Comparison of ENCODE assay signal across 15 mouse cellular contexts in genomic region chr19:56599996-56600395, GRCm38 (mm10). TPM values are rescaled to one million over a fixed set of nuclear protein-coding genes. Genes with fewer than 3 reads are reported as not detected.
DNase-seq lines count a peak whose midpoint lies in the region; ATAC-seq lines count a peak whose summit lies in the region.
"Had no signal": no experiment of that assay in that cellular context is flagged by ENCODE, and none has a peak within 500 bp of the region (broad histone marks: within the 10 kb centered on the region; RNA-seq: fewer than 3 reads in every experiment).

No protein-coding gene starts in this region.

- WGBS in heart, embryonic 11.5 days (ENCODE audit: insufficient replicate concordance) = 77% methylated on average over 3 of the region's 3 CpGs
- 24% methylated on average over 3 of the region's 3 CpGs for WGBS in neural tube, embryonic 14.5 days
- WGBS in neural tube, embryonic 15.5 days = 29% methylated on average over 3 of the region's 3 CpGs

- peak; percentile 70 for DNase-seq in heart, adult 11 months
- peak; percentile 41 for DNase-seq in kidney, postnatal 14 days
- DNase-seq in kidney, adult 11 months = no peak
- DNase-seq in mesoderm, embryonic 11.5 days (ENCODE audit: low read depth, low spot score) = peak; percentile 13
- DNase-seq in ovary, postnatal 36 days (ENCODE audit: low spot score) = no peak
- DNase-seq: cerebellum, postnatal 14 days; gastrocnemius, postnatal 25 days; kidney, adult 9 months; liver; thymus, adult 2 months had no signal

- H3K4me2 ChIP-seq in heart, embryonic 11.5 days = no peak overlapping the region
- no peak overlapping the region for H3K4me2 ChIP-seq in neural tube, embryonic 14.5 days (ENCODE audit: low read depth, low read length)
- no peak overlapping the region for H3K4me2 ChIP-seq in neural tube, embryonic 15.5 days
- H3K4me2 ChIP-seq: embryonic facial prominence, embryonic 12.5 days; midbrain, embryonic 13.5 days had no signal

- no peak overlapping the region for H3K4me3 ChIP-seq in heart, embryonic 11.5 days (ENCODE audit: low read depth, low read length)
- H3K4me3 ChIP-seq in neural tube, embryonic 14.5 days (ENCODE audit: low read depth, low read length) = no peak overlapping the region
- H3K4me3 ChIP-seq in neural tube, embryonic 15.5 days (replicated peaks) = no peak overlapping the region
- H3K4me3 ChIP-seq: embryonic facial prominence, embryonic 12.5 days; midbrain, embryonic 13.5 days had no signal

- peaks cover 11% of the 10 kb centered on the region; the same call in 1 of the 2 replicates for H3K4me1 ChIP-seq in heart, embryonic 11.5 days (ENCODE audit: control insufficient read depth, insufficient read depth, low read length)
- 0 out of 2 replicates have a peak, but pooled peaks cover 5% of the 10 kb centered on the region for H3K4me1 ChIP-seq in neural tube, embryonic 14.5 days (ENCODE audit: control insufficient read depth, insufficient read depth, low read length)
- H3K4me1 ChIP-seq in neural tube, embryonic 15.5 days = peaks cover 18% of the 10 kb centered on the region
- H3K4me1 ChIP-seq: embryonic facial prominence, embryonic 12.5 days; midbrain, embryonic 13.5 days had no signal

- no peak overlapping the region for H3K27ac ChIP-seq in heart, embryonic 11.5 days (ENCODE audit: low read depth, low read length)
- H3K27ac ChIP-seq in neural tube, embryonic 14.5 days (ENCODE audit: low read depth, low read length) = no peak overlapping the region
- no peak overlapping the region for H3K27ac ChIP-seq in neural tube, embryonic 15.5 days (replicated peaks)
- H3K27ac ChIP-seq: embryonic facial prominence, embryonic 12.5 days; midbrain, embryonic 13.5 days had no signal

- ATAC-seq in heart, embryonic 11.5 days (replicated peaks; ENCODE audit: insufficient number of reproducible peaks, low FRiP score, low TSS enrichment) = no peak
- ATAC-seq in neural tube, embryonic 14.5 days (ENCODE audit: low read depth) = peak; percentile 77; the same call in 1 of the 2 replicates
- no peak for ATAC-seq in neural tube, embryonic 15.5 days (ENCODE audit: low FRiP score)
- ATAC-seq: midbrain, embryonic 13.5 days had no signal

- no peak overlapping the region for H3K9ac ChIP-seq in heart, embryonic 11.5 days (ENCODE audit: low read depth, low read length)
- H3K9ac ChIP-seq in neural tube, embryonic 14.5 days (replicated peaks; ENCODE audit: low read depth, low read length) = no peak overlapping the region
- H3K9ac ChIP-seq in neural tube, embryonic 15.5 days (replicated peaks) = no peak overlapping the region
- H3K9ac ChIP-seq: embryonic facial prominence, embryonic 12.5 days; midbrain, embryonic 13.5 days had no signal

- no peaks in the 10 kb centered on the region for H3K27me3 ChIP-seq in heart, embryonic 11.5 days (ENCODE audit: control insufficient read depth, insufficient read depth, low read length)
- H3K27me3 ChIP-seq in neural tube, embryonic 14.5 days (ENCODE audit: control insufficient read depth, insufficient read depth, low read length) = no peaks in the 10 kb centered on the region
- no peaks in the 10 kb centered on the region for H3K27me3 ChIP-seq in neural tube, embryonic 15.5 days (replicated peaks)
- H3K27me3 ChIP-seq: embryonic facial prominence, embryonic 12.5 days; midbrain, embryonic 13.5 days had no signal

- H3K36me3 ChIP-seq in heart, embryonic 11.5 days (ENCODE audit: control insufficient read depth, insufficient read depth, low read length) = peaks cover 8% of the 10 kb centered on the region
- H3K36me3 ChIP-seq in neural tube, embryonic 14.5 days (ENCODE audit: control insufficient read depth, insufficient read depth, low read length) = peaks cover 17% of the 10 kb centered on the region; the same call in 1 of the 2 replicates
- H3K36me3 ChIP-seq in neural tube, embryonic 15.5 days = peaks cover 22% of the 10 kb centered on the region

- no peaks in the 10 kb centered on the region for H3K9me3 ChIP-seq in heart, embryonic 11.5 days (replicated peaks; ENCODE audit: control insufficient read depth, low read length)
- H3K9me3 ChIP-seq in neural tube, embryonic 14.5 days (ENCODE audit: control insufficient read depth, low read length) = no peaks in the 10 kb centered on the region
- H3K9me3 ChIP-seq in neural tube, embryonic 15.5 days (replicated peaks) = no peaks in the 10 kb centered on the region
- H3K9me3 ChIP-seq: embryonic facial prominence, embryonic 12.5 days; midbrain, embryonic 13.5 days had no signal

RNA-seq across cellular contexts. Expression of gene Nhlrc2, which starts 51.9 kb away (rescaled TPM):
- polyA plus RNA-seq in heart, embryonic 11.5 days (2014; fragmentation: Nextera tagmentation; extraction: Ambion mirVana) = 13.1 and 14.3 TPM in 2 replicates
- 9.4 and 9.5 TPM in 2 replicates for polyA plus RNA-seq in neural tube, embryonic 14.5 days (2014; fragmentation: Nextera tagmentation; extraction: Ambion mirVana)
- 6.5 and 8.6 TPM in 2 replicates for polyA plus RNA-seq in neural tube, embryonic 15.5 days (2015; fragmentation: Nextera tagmentation; extraction: Ambion mirVana)

RNA-seq across cellular contexts. Expression of gene Dclre1a, which starts 52.0 kb away (rescaled TPM):
- 13.6 and 14.6 TPM in 2 replicates for polyA plus RNA-seq in heart, embryonic 11.5 days (2014; fragmentation: Nextera tagmentation; extraction: Ambion mirVana)
- polyA plus RNA-seq in neural tube, embryonic 14.5 days (2014; fragmentation: Nextera tagmentation; extraction: Ambion mirVana) = 11.4 TPM in 2 replicates
- 10.9 and 13.2 TPM in 2 replicates for polyA plus RNA-seq in neural tube, embryonic 15.5 days (2015; fragmentation: Nextera tagmentation; extraction: Ambion mirVana)

Comparison
In these comparisons a context has a peak if more than half of its experiments do, and no peak if none do; other contexts are left out.
1. DNase-seq: peak in heart, adult 11 months (single experiment), kidney, postnatal 14 days (single experiment) and mesoderm, embryonic 11.5 days (single experiment); none in kidney, adult 11 months (single experiment) and ovary, postnatal 36 days (single experiment).